Mouse (Mus musculus) forebrain, embryonic 10.5 days (tissue): ENCODE measurements at regions not wholly inside any gene's neighbourhood (a gene's known extent, or its start where the extent isn't known, plus 50 kb on each side); places are given as distances from the start of the nearest gene placed in this dataset.

Experiments
- DNase-seq: peaks from one replicate; pipeline ENCODE4 v3.0.0-alpha.2; 2017; ENCODE audit warnings: low spot score; ENCODE audit errors: extremely low spot score
- H3K27ac ChIP-seq: fragments of 300-500 bp; sonication (generic); 2 replicates; pipeline ENCODE4 v1.5.1; 2016; ENCODE audit warnings: mild to moderate bottlenecking
- H3K27me3 ChIP-seq: fragments of 300-500 bp; sonication (generic); 2 replicates; pipeline ENCODE4 v1.6.1; 2016; ENCODE audit warnings: mild to moderate bottlenecking; ENCODE audit not compliant: poor library complexity, severe bottlenecking
- H3K36me3 ChIP-seq: fragments of 300-500 bp; sonication (generic); replicated peaks from 2 replicates; pipeline ENCODE4 v1.6.1; 2016; ENCODE audit warnings: mild to moderate bottlenecking, moderate library complexity
- H3K4me1 ChIP-seq: fragments of 300-500 bp; sonication (generic); 2 replicates; pipeline ENCODE4 v1.6.1; 2016
- H3K4me3 ChIP-seq: fragments of 300-500 bp; sonication (generic); 2 replicates; pipeline ENCODE4 v1.5.1; 2016; ENCODE audit warnings: mild to moderate bottlenecking, moderate library complexity
- H3K9me3 ChIP-seq: fragments of 300-500 bp; sonication (generic); 2 replicates; pipeline ENCODE4 v1.6.1; 2016; ENCODE audit warnings: mild to moderate bottlenecking, moderate library complexity
- WGBS: fragments of 180-500 bp; shearing (Covaris S2); methylation state at CpG from one replicate; pipeline ENCODE4 v1.1.7; 2016; 5-methylcytosine and 5-hydroxymethylcytosine counted together

- H3K27ac ChIP-seq = no peak overlapping the region
- peak; percentile 45 for DNase-seq
- H3K4me3 ChIP-seq = peak overlapping the region; percentile 18; the same call in 1 of the 2 replicates
- H3K36me3 ChIP-seq = no peaks in the 10 kb centered on the region
- no peaks in the 10 kb centered on the region for H3K27me3 ChIP-seq
- H3K4me1 ChIP-seq = 0 out of 2 replicates have a peak, but pooled peaks cover 6% of the 10 kb centered on the region
- WGBS = 26% methylated on average over 6 of the region's 6 CpGs
- no peaks in the 10 kb centered on the region for H3K9me3 ChIP-seq
These were observed 77.8 kb downstream of the Rpia start for GRCm38 (mm10) chr6:70714239-70714638.

- Histone ChIP-seq H3K4me3 (no peak overlapping the region), H3K9me3 (no peaks in the 10 kb centered on the region), H3K27me3 (no peaks in the 10 kb centered on the region), H3K27ac (no peak overlapping the region), H3K4me1 (0 out of 2 replicates have a peak, but pooled peaks cover 6% of the 10 kb centered on the region), H3K36me3 (no peaks in the 10 kb centered on the region)
- 79% methylated on average over 6 of the region's 6 CpGs for WGBS
- no peak for DNase-seq
These were observed 78.4 kb downstream of the Rpia start for GRCm38 (mm10) chr6:70713665-70714064.

- Histone ChIP-seq H3K27ac (no peak overlapping the region), H3K36me3 (no peaks in the 10 kb centered on the region), H3K4me3 (no peak overlapping the region), H3K27me3 (no peaks in the 10 kb centered on the region), H3K9me3 (no peaks in the 10 kb centered on the region), H3K4me1 (0 out of 2 replicates have a peak, but pooled peaks cover 6% of the 10 kb centered on the region)
- DNase-seq = no peak
- WGBS = 44% methylated on average over 7 of the region's 7 CpGs
These were observed 78.9 kb downstream of the Rpia start for GRCm38 (mm10) chr6:70713118-70713517.

- WGBS = 30% methylated on average over 7 of the region's 7 CpGs
- H3K4me1 ChIP-seq = 0 out of 2 replicates have a peak, but pooled peaks cover 6% of the 10 kb centered on the region
- no peak overlapping the region for H3K27ac ChIP-seq
- no peaks in the 10 kb centered on the region for H3K9me3 ChIP-seq
- H3K36me3 ChIP-seq = no peaks in the 10 kb centered on the region
- peak; percentile 37 for DNase-seq
- H3K4me3 ChIP-seq = no peak overlapping the region
- H3K27me3 ChIP-seq = no peaks in the 10 kb centered on the region
These were observed 82.5 kb downstream of the Rpia start for GRCm38 (mm10) chr6:70709338-70710055.

- H3K4me1 ChIP-seq = no peaks in the 10 kb centered on the region
- H3K9me3 ChIP-seq = peaks cover 24% of the 10 kb centered on the region; the same call in 1 of the 2 replicates
- no peaks in the 10 kb centered on the region for H3K27me3 ChIP-seq
- no peak overlapping the region for H3K4me3 ChIP-seq
- H3K36me3 ChIP-seq = no peaks in the 10 kb centered on the region
- WGBS = 96% methylated on average over 26 of the region's 26 CpGs
- H3K27ac ChIP-seq = no peak overlapping the region
- no peak for DNase-seq
These were observed 96.4 kb downstream of the Rpia start for GRCm38 (mm10) chr6:70695596-70695995.
